Mouse (Mus musculus): ENCODE results near the gene Tulp2. TPM values are rescaled to one million over a fixed set of nuclear protein-coding genes. Genes with fewer than 3 reads are reported as not detected.
"Not testable (repeated sequence)": the region's sequence is repeated elsewhere in the genome, so short reads cannot be mapped to it uniquely, and the experiment has no call there.

The Tulp2 gene
- total RNA-seq, 2 experiments from 2014 or later: not detected

- DNase-seq (ENCODE audit: low spot score in 2 of 2): peak; percentile 86 to 88
- intact Hi-C loops (cut with DNase I): no loop called here
Measured at GRCm38 (mm10) chr7:45509912-45510787, 28.5 kb downstream of the Tulp2 start, which contains the start of gene Nucb1. Gene Nucb1 (minus strand): TSS chr7:45510406.

GRCm38 (mm10) chr7:45514411-45514810 is 32.7 kb downstream of the Tulp2 start:
- no peak for DNase-seq (ENCODE audit: low spot score in 2 of 2)
- intact Hi-C loops (cut with DNase I): no loop called here

- intact Hi-C loops (cut with DNase I): loop anchor here (5.0 kb wide), 1 partner anchor 43 kb away; no protein-coding TSS in a partner anchor
Measured at GRCm38 (mm10) chr7:45515436-45515835, 33.8 kb downstream of the Tulp2 start.

GRCm38 (mm10) chr7:45516846-45517245 is 35.2 kb downstream of the Tulp2 start:
- DNase-seq (ENCODE audit: low spot score in 2 of 2): not testable (repeated sequence)
- intact Hi-C loops (cut with DNase I): loop anchor here (5.0 kb wide), 1 partner anchor 45 kb away; no protein-coding TSS in a partner anchor

More at GRCm38 (mm10) chr7:45515436-45515835, 33.8 kb downstream of the Tulp2 start:
- no peak for DNase-seq (ENCODE audit: low spot score in 2 of 2)

GRCm38 (mm10) chr7:45518618-45519017 is 36.9 kb downstream of the Tulp2 start:
- intact Hi-C loops (cut with DNase I): loop anchor here (5.0 kb wide), 1 partner anchor 46 kb away; no protein-coding TSS in a partner anchor

GRCm38 (mm10) chr7:45519345-45520120 is 37.9 kb downstream of the Tulp2 start:
- intact Hi-C loops (cut with DNase I): loop anchor here (5.0 kb wide), 1 partner anchor 47 kb away; no protein-coding TSS in a partner anchor
- no peak for DNase-seq (ENCODE audit: low spot score in 2 of 2)

More at GRCm38 (mm10) chr7:45518618-45519017, 36.9 kb downstream of the Tulp2 start:
- no peak for DNase-seq (ENCODE audit: low spot score in 2 of 2)

- intact Hi-C loops (cut with DNase I): no loop called here
- DNase-seq (ENCODE audit: low spot score in 2 of 2): no peak
Measured at GRCm38 (mm10) chr7:45520605-45521004, 38.9 kb downstream of the Tulp2 start.

- intact Hi-C loops (cut with DNase I): no loop called here
- DNase-seq (ENCODE audit: low spot score in 2 of 2): peak; percentile 92 to 95
Measured at GRCm38 (mm10) chr7:45521728-45522184, 40.1 kb downstream of the Tulp2 start.

GRCm38 (mm10) chr7:45522194-45522752 is 40.6 kb downstream of the Tulp2 start:
- DNase-seq (ENCODE audit: low spot score in 2 of 2): no peak
- intact Hi-C loops (cut with DNase I): no loop called here

GRCm38 (mm10) chr7:45522957-45523676 is 41.4 kb downstream of the Tulp2 start:
- intact Hi-C loops (cut with DNase I): no loop called here

GRCm38 (mm10) chr7:45523678-45524170 is 42.0 kb downstream of the Tulp2 start:
- no peak for DNase-seq (ENCODE audit: low spot score in 2 of 2)
- intact Hi-C loops (cut with DNase I): no loop called here

More at GRCm38 (mm10) chr7:45522957-45523676, 41.4 kb downstream of the Tulp2 start:
- DNase-seq (ENCODE audit: low spot score in 2 of 2): no peak

GRCm38 (mm10) chr7:45524841-45525621 is 43.4 kb downstream of the Tulp2 start:
- intact Hi-C loops (cut with DNase I): no loop called here
- no peak for DNase-seq (ENCODE audit: low spot score in 2 of 2)

GRCm38 (mm10) chr7:45525809-45526473 is 44.3 kb downstream of the Tulp2 start, which contains the start of the genes Ppp1r15a and Plekha4:
Gene Ppp1r15a (minus strand): TSS chr7:45526268.
Gene Plekha4 (plus strand): TSS chr7:45526330.
- intact Hi-C loops (cut with DNase I): no loop called here
- DNase-seq (ENCODE audit: low spot score in 2 of 2): peak; percentile 92 to 93

GRCm38 (mm10) chr7:45526474-45527120 is 44.9 kb downstream of the Tulp2 start:
- intact Hi-C loops (cut with DNase I): no loop called here
- DNase-seq (ENCODE audit: low spot score in 2 of 2): no peak

GRCm38 (mm10) chr7:45527169-45527568 is 45.5 kb downstream of the Tulp2 start:
- intact Hi-C loops (cut with DNase I); DNase-seq (ENCODE audit: low spot score in 2 of 2): not testable (repeated sequence)

- intact Hi-C loops (cut with DNase I): no loop called here
- DNase-seq (ENCODE audit: low spot score in 2 of 2): no peak
Measured at GRCm38 (mm10) chr7:45529461-45529860, 47.8 kb downstream of the Tulp2 start.

- DNase-seq (ENCODE audit: low spot score in 2 of 2): no peak
- intact Hi-C loops (cut with DNase I): no loop called here
Measured at GRCm38 (mm10) chr7:45530643-45531042, 49.0 kb downstream of the Tulp2 start.
